Mouse (Mus musculus) lung, adult 18-20 months (tissue): ENCODE measurements around the gene Iqcj.

ENCODE experiments used
- DNase-seq, 2 experiments: peaks; one replicate each; pipeline ENCODE4 v3.0.0; 2022; ENCODE audit warnings: mixed read lengths in 2 of 2

Iqcj gene

GRCm38 (mm10) chr3:67959672-67960071, 67.7 kb downstream of the Iqcj start:
- DNase-seq, result no peak

DNA sequence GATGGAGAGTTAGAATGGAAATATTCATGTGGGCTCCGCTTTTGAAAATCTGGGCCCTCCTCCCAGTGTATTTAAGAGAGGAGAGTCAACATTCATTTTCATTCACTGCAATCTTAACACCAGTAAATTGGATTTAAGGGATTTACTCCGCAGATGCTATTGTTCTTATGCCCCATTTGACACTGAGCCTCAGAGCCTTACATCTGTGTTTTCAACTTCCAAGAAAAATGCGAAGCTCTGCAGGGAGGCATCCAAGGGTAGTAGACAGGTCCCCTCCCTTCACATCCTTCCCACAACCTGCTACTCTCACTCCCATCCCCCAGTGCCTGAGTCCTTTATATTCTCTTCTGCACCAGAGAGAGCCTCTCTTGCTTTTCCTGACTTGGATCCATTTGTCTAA, 68.1 kb downstream of the Iqcj start:
- no peak for DNase-seq

DNA sequence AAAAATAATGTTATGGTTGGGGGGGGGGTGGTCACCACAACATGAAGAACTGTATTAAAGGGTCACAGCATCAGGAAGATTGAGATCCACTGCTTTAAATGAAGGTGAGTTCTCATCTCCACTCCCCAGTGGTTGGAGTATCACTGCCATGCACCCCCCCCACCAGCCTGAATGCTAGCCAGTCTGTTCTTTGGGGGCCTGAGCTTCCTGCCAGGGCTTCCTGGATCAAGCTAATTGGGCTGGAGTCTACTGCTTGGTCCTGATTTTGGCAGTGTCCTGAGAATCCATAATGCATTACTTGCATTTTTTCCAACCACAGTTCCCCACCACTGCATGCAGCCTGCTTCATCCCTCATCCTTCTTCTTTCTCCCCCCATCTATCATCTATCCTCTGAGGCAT, 68.7 kb downstream of the Iqcj start:
- DNase-seq, result no peak

- no peak for DNase-seq
Measured at GRCm38 (mm10) chr3:67961934-67962639, 70.1 kb downstream of the Iqcj start.

- DNase-seq, result no peak
Measured at GRCm38 (mm10) chr3:67974340-67974998, 82.4 kb downstream of the Iqcj start.

GRCm38 (mm10) chr3:67980006-67980405, 88.0 kb downstream of the Iqcj start:
- DNase-seq, result no peak

- DNase-seq, result no peak
Measured at GRCm38 (mm10) chr3:67983329-67983728, 91.3 kb downstream of the Iqcj start.

DNA sequence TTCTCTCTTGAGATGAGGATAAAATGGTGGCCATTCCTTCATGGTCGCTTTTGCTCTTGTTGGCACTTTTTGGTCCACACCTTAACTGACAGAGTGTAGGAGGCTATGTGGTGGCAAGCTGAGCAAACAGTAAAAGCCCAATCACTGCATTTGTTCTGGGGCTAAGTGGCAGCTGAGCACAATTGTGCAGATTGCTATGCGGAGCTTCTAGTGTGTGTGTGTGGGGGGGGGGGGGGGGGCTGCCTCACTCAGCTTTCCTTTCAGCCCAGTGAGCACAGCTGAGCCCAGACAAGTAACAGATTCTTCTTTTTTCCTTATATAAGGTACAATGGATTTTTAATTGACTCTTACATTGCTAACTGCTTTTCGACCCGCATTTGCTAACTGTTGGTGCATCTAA, 110.4 kb downstream of the Iqcj start:
- DNase-seq, result no peak

- no peak for DNase-seq
Measured at GRCm38 (mm10) chr3:68012342-68012741, 120.3 kb downstream of the Iqcj start.

DNA sequence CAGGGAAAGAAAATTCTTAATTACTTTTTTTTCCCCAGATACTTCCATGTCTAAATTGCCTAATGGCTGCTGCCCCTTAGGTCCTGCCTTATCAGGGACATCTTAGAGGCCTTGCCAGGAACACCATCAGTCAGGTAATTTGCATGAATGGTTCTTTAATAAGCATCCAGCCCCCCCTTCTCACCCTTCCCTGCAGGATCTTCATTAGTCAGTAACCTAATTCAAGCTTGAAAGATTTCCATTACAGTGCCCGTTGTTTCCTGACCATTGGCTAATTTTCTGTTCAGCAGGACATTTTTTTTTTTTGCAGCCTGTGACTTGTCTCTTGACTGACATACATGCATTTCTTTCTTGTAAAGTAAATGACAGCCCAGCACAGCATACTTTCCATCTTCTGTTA, 123.8 kb downstream of the Iqcj start:
- DNase-seq, result no peak

GRCm38 (mm10) chr3:68019401-68019800, 127.4 kb downstream of the Iqcj start:
- DNase-seq, result no peak

GRCm38 (mm10) chr3:68036097-68036496, 144.1 kb downstream of the Iqcj start:
- no peak for DNase-seq

GRCm38 (mm10) chr3:68042951-68043350, 150.9 kb downstream of the Iqcj start:
- DNase-seq, result no peak

DNA sequence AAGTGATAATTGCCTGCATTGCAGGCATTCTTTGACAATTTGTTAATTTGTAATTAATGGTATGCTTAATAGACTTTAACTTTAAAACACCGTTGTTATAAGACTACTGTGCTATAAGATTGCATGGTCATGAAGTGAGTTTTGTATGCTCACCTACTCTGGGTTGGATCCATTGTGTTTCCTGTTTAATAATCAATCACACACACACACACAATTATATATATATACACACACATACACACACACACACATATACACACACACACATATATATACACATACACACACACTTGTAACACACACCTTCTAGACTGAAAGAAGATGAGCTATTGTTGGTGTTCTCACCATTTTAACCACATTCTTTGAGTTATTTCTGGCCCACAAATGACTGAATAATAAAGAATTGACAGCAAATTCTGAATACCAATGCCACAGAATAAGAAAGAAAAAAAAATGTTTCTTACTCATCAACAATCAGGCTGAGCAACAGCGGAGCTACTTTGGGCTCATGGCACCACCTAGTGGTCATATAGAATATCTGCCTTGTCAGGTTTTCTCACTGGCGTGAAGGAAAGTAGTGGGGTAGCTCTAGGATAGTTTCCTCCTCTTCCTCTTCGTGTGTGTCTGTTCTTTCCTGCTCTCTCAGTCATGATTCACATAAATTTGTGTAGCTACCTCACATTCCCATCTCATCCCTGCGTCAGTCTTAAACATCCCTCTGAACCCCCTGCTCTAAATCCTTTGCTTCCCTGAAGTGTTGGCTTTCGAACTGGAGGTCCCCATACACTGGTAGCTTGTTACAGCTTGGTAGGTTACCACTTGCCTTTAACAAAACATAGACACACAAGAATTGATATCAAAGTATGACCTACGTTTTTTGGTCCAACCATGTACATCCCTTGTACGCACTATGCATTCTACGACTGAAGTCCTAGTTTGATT, 153.7 kb downstream of the Iqcj start:
- DNase-seq, result peak in 1 of 2 experiments; percentile 14

- no peak for DNase-seq
Measured at GRCm38 (mm10) chr3:68053538-68053937, 161.5 kb downstream of the Iqcj start.

DNA sequence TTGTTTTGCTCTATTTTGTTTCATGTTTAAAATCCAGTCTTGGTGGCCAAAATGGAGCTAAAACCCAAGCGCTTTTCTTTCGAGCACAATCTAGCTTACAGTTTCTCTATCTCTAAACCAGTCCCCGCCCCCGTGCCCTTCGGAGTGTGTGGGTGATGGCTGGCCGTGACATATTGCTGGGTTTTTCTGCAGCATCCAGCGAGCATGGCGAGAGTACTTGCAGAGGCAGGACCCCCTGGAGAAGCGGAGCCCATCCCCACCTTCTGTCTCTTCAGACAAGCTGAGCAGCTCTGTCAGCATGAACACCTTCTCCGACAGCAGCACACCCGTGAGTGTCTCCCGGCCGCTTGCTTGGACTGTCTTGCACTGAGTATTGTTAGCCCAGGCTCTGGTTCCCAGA, 163.1 kb downstream of the Iqcj start:
- no peak for DNase-seq

DNA sequence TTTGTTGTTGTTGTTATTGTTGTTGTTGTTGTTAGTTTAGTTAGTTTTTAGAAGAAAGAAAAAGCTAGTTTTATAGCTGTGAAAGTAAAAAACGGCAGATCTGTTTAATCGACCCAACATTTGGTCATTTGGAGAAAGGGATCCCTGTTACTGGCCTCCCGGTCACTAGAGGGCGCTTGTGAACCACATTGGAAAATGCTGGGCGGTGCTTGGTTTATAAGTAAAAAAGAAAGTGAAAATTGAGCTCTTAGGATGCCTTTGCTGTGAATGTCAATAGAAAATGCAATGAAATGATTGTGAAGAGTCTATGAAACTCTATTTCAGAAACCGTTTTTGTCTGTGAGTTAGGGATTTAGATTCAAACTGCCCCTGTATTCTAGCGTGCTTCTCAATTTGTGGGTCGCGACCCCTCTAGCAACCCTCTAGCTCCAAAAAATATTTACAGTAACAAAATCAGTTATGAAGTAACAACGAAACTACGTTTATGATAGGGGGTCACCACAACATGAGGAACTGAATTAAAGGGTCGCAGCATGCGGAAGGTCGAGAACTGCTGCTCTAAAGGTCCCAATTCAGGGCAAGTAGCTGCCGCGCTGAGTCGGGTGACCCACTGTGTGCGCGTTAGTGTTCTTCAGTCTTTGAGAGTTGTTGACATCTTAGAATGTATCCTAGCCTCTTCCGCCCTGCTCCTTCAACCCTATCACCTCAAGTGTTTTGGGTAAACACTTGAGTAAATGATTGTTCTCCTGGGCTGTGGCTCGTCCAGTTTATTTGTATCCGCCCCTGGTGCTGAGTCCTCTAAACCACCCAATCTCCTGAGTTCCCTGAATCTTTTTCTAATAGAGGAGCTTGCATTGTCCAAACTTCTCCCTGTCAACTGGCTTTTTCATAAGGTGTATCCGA, 164.6 kb downstream of the Iqcj start:
- peak; percentile 74 to 77 for DNase-seq

DNA sequence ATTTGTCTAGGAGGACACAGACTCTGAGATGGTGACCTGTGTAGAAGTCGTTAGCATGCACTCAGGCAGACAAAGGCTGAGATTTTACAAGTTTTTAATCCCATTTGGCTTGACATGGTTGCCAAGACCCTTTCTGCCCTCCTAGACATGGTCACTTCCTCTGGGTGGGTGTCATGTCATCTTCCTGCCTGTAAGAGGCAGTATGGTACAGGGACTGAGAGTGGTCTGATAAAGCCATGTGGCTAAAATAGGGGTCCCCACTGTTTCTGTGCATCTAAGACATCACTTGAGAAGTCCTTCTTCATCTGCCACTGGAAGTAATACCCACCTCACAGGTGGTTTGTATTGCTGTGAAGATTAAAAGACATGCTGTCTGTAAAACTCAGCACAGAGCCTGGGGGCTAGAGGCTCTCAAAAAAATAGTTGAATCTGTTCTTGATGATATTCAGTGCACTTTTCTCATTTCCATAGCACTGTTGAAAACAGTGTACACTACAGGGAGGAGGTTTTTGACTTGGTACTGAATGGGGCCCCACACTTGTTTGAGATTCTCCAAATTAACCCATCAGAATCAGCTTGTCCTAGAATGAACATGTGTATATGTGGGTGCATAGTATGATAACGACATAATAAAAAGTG, 167.3 kb downstream of the Iqcj start:
- DNase-seq, result peak in 1 of 2 experiments; percentile 5

- peak; percentile 11 to 25 for DNase-seq
Measured at GRCm38 (mm10) chr3:68064731-68065130, 172.7 kb downstream of the Iqcj start, which contains the start of gene Schip1. TSS of gene Schip1 (plus strand) at chr3:68064802.

DNA sequence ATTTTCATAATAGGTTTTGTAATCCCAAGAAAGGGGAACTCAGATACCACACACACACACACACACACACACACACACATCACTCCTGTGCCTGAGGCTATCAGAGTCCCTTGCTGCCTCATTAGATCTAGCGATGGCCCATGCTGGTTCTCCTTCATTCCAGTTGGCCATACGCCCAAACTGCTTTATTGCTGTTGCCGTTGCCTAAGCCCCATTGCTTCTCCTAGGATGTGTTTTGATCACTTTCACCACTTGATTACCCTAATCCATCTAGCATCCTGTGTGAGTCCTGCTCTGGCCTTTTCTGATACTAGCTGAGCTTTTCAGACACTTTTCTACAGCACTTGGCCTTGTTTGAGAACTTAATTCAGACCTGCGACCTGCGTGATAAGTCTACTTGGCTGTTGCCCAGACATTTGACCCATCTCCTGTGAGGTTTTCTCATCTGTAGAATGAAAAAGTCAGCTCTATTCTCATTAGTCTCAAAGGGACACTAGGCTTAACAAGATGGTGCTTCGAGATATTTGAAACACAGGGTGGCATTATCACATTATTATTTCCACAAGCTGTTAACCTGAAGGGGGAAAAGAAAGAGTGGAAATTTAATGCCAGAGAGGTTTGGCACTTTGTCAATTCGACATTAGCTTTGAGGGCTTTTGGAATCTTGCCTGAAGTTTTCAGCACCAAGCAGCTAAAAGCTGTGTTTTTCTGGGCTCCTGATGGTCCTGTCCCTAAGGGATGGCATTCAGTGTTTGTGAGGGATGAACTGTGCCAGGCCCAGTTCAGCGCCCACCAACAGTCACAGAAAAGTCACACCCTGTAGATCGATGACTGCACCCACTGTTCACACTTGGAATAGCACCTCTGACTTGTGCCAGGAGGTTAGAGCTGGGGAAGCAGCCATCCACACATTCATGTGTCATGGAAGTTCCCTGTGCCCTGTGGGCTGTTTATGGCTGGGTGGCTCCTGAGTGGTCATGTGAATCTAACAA, 179.7 kb downstream of the Iqcj start:
- DNase-seq, result no peak
